Mouse (Mus musculus): Measurements from ENCODE around the gene Bdh1. TPM values are rescaled to one million over a fixed set of nuclear protein-coding genes. Genes with fewer than 3 reads are reported as not detected.

Gene Bdh1
- total RNA-seq (2023; ENCODE audit: inconsistent age): 7.4 to 11.8 TPM (median 9.3 TPM) in 4 replicates

GRCm38 (mm10) chr16:31422000-31422399 lies at the start of gene Bdh1:
Bdh1 (plus strand) TSS chr16:31422280.

Other genes with a start within 250 kb of the Bdh1 start
- gene Acap2, start 221.0 kb upstream of the Bdh1 start, total RNA-seq (2023; ENCODE audit: inconsistent age): 64.2 to 66.8 TPM (median 65.3 TPM) in 4 replicates
- gene Ppp1r2, start 147.0 kb upstream of the Bdh1 start, total RNA-seq (2023; ENCODE audit: inconsistent age): 46.5 to 57.6 TPM (median 49.0 TPM) in 4 replicates
- gene Apod, start 107.5 kb upstream of the Bdh1 start, total RNA-seq (2023; ENCODE audit: inconsistent age): not detected in 4 replicates
- gene Dlg1, start 241.2 kb downstream of the Bdh1 start, total RNA-seq (2023; ENCODE audit: inconsistent age): 70.6 to 92.2 TPM (median 79.1 TPM) in 4 replicates